Mouse (Mus musculus) urinary bladder, postnatal 14 days (tissue): ENCODE results near the gene Pxmp4.

Experiments used
- DNase-seq: peaks from one replicate; pipeline ENCODE4 v3.0.0; 2021; ENCODE audit warnings: low spot score

The Pxmp4 gene

GRCm38 (mm10) chr2:154613118-154614115 lies 9.9 kb upstream of the Pxmp4 start, which contains the start of the genes Zfp341 and 4930519P11Rik:
Gene Zfp341, plus strand, starts transcription at chr2:154613297.
Gene 4930519P11Rik, minus strand, starts transcription at chr2:154613437.
- peak; percentile 87 for DNase-seq

- no peak for DNase-seq
These were observed 5.7 kb upstream of the Pxmp4 start for GRCm38 (mm10) chr2:154609050-154609767.

- DNase-seq: no peak
These were observed 3.5 kb upstream of the Pxmp4 start for GRCm38 (mm10) chr2:154606965-154607364.

GRCm38 (mm10) chr2:154604156-154604555 lies 648 bp upstream of the Pxmp4 start:
- no peak for DNase-seq

- DNase-seq: no peak
These were observed 386 bp downstream of the Pxmp4 start for GRCm38 (mm10) chr2:154603007-154603637.

GRCm38 (mm10) chr2:154601324-154601723 lies 2.2 kb downstream of the Pxmp4 start:
- DNase-seq: no peak

GRCm38 (mm10) chr2:154600586-154600985 lies 2.9 kb downstream of the Pxmp4 start:
- no peak for DNase-seq

- DNase-seq: no peak
These were observed 6.1 kb downstream of the Pxmp4 start for GRCm38 (mm10) chr2:154597399-154597798.

- DNase-seq: no peak
These were observed 7.7 kb downstream of the Pxmp4 start for GRCm38 (mm10) chr2:154595775-154596174.

GRCm38 (mm10) chr2:154593025-154593424 lies 10.5 kb downstream of the Pxmp4 start:
- no peak for DNase-seq

- no peak for DNase-seq
These were observed 12.3 kb downstream of the Pxmp4 start for GRCm38 (mm10) chr2:154591239-154591638.

GRCm38 (mm10) chr2:154589051-154589450 lies 14.5 kb downstream of the Pxmp4 start:
- no peak for DNase-seq

- no peak for DNase-seq
These were observed 17.1 kb downstream of the Pxmp4 start for GRCm38 (mm10) chr2:154586405-154586804.

GRCm38 (mm10) chr2:154584931-154585601 lies 18.4 kb downstream of the Pxmp4 start:
- no peak for DNase-seq

GRCm38 (mm10) chr2:154583906-154584872 lies 19.3 kb downstream of the Pxmp4 start:
- DNase-seq: no peak

GRCm38 (mm10) chr2:154581421-154581820 lies 22.1 kb downstream of the Pxmp4 start:
- DNase-seq: no peak

- peak; percentile 43 for DNase-seq
These were observed 22.9 kb downstream of the Pxmp4 start for GRCm38 (mm10) chr2:154580586-154580985.

GRCm38 (mm10) chr2:154577744-154578067 lies 25.8 kb downstream of the Pxmp4 start:
- no peak for DNase-seq

GRCm38 (mm10) chr2:154576876-154577743 lies 26.4 kb downstream of the Pxmp4 start:
- no peak for DNase-seq

GRCm38 (mm10) chr2:154574271-154574670 lies 29.2 kb downstream of the Pxmp4 start:
- no peak for DNase-seq
